Mouse (Mus musculus): ENCODE measurements around the gene Mllt11.

The Mllt11 gene

DNA sequence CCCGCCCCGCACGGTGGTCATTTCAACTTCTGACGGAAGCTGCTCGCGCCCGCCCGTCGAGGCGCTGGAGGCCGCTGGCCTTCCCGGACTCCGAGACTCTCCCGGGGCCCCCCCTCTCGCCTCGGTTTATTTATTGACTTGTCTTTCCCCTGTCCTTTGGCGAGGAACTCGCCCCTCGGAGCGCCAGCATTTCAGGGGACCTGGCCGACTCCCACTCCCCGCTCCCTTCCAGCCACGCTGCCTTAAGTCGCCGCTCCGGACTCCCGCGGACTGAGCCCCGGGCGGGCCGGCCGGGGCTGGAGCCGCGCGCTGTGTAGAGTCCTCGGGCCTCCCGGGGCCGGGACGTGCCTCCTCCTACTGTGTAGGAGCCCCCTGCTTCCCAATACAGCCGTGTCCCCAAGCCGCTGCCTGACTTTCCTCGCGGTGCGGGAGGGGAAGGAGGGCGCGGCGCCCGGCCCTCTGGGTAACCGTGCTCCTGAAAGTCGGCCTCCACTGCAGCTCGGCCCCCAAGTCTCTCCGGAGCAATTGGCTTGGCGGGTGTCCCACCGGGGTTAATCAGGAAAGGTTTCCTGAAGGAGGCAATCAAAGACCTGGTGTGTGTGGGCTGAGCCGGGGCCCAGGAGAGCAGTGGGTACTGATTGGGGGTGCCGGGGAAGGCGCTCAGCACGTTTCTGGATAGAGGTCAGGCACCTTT lies 58.6 kb downstream of the Mllt11 start:
- peak; percentile 13 to 26 for DNase-seq (ENCODE audit: low spot score in 2 of 2)

- DNase-seq (ENCODE audit: low spot score in 2 of 2): no peak
Observed at GRCm38 (mm10) chr3:95172526-95173255, 59.3 kb downstream of the Mllt11 start.

- no peak for DNase-seq (ENCODE audit: low spot score in 2 of 2)
Observed at GRCm38 (mm10) chr3:95171105-95171504, 60.9 kb downstream of the Mllt11 start.

GRCm38 (mm10) chr3:95169996-95170395 lies 62.0 kb downstream of the Mllt11 start:
- DNase-seq (ENCODE audit: low spot score in 2 of 2): no peak

Data from heart, adult 9 months (tissue).